29 mouse cellular contexts compared by ENCODE assay signal in the genomic region with DNA sequence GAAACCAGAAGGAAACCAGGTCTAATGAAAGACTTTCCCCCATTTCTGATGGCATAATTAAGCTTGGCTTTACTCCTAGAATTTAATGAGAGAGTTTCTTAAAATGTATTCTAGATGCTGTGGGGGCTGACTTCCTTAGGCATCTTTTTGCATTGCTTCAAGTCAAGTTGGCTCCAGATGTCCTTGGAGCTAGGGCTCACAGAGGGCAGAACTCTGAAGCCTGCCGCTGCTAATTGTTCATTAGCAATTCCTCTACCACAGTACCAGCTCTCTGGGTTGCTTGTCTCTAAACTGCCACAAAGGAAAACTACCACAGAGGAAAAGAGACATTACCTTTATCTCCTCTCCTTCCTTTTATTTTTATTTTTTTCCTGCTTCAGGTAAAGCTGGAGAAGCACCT.
A peak's percentile ranks its signal among the peaks of the same experiment; 100 is the strongest.
DNase-seq lines count a peak whose midpoint lies in the region; ATAC-seq and TF ChIP-seq lines count a peak whose summit lies in the region.
"Had no signal": no experiment of that assay in that cellular context is flagged by ENCODE, and none has a peak within 500 bp of the region (broad histone marks: within the 10 kb centered on the region; RNA-seq: fewer than 3 reads in every experiment).

No protein-coding gene starts in this region.

- TF ChIP-seq POLR2A in cortical plate, adult 2 months (IDR thresholded peaks at IDR 0.05; ENCODE audit: extremely low read depth, insufficient read depth, low read length): no peak

- 68% methylated on average over 1 of the region's 1 CpGs for WGBS in hindbrain, embryonic 14.5 days

- H3K9me3 ChIP-seq in hindbrain, embryonic 14.5 days (ENCODE audit: control insufficient read depth, low read length): no peaks in the 10 kb centered on the region
- H3K9me3 ChIP-seq: embryonic facial prominence, embryonic 15.5 days; heart, embryonic 12.5 days; heart, embryonic 15.5 days; hindbrain, embryonic 10.5 days; hindbrain, embryonic 13.5 days had no signal

- DNase-seq in frontal cortex, adult 2 months (ENCODE audit: extremely low spot score in 1 of 2, low spot score in 1 of 2): peak; percentile 14 to 33
- DNase-seq in frontal cortex, postnatal 36 days (ENCODE audit: low spot score in 2 of 2): no peak
- peak; percentile 18 for DNase-seq in left cerebral cortex, adult 11 months (ENCODE audit: low spot score)
- DNase-seq in left cerebral cortex, postnatal 36 days (ENCODE audit: low spot score in 2 of 2): no peak
- DNase-seq in right cerebral cortex, adult 18-20 months: peak; percentile 13
- no peak for DNase-seq in right cerebral cortex, postnatal 4 days
- DNase-seq in hindbrain, embryonic 14.5 days (ENCODE audit: low spot score): no peak
- DNase-seq: adrenal gland, adult 2 months; adrenal gland, postnatal 14 days; cerebellum, adult 11 months; cerebellum, adult 2 months; cerebellum, adult 9-11 months; cerebellum, postnatal 25 days; embryo, embryonic 11 days; forebrain, postnatal 0 days; gastrocnemius, postnatal 25 days; heart, adult 18-20 months; heart, postnatal 10 days; heart, postnatal 36 days had no signal

- intact Hi-C loops in left cerebral cortex, postnatal 36 days (cut with DNase I): no loop called here

- no peaks in the 10 kb centered on the region for H3K36me3 ChIP-seq in hindbrain, embryonic 14.5 days (replicated peaks; ENCODE audit: control insufficient read depth, insufficient read depth)
- H3K36me3 ChIP-seq: embryonic facial prominence, embryonic 15.5 days; heart, embryonic 12.5 days; heart, embryonic 15.5 days; hindbrain, embryonic 10.5 days; hindbrain, embryonic 13.5 days had no signal

- no peak overlapping the region for H3K9ac ChIP-seq in hindbrain, embryonic 14.5 days
- H3K9ac ChIP-seq: embryonic facial prominence, embryonic 15.5 days; forebrain, postnatal 0 days; heart, embryonic 12.5 days; heart, embryonic 15.5 days; hindbrain, embryonic 13.5 days had no signal

- H3K4me1 ChIP-seq in cortical plate, adult 2 months (ENCODE audit: control insufficient read depth, insufficient read depth, low read length): no peaks in the 10 kb centered on the region
- H3K4me1 ChIP-seq in hindbrain, embryonic 14.5 days (replicated peaks; ENCODE audit: control insufficient read depth, insufficient read depth, low read length): no peaks in the 10 kb centered on the region
- H3K4me1 ChIP-seq: heart, embryonic 12.5 days; heart, embryonic 15.5 days; hindbrain, embryonic 10.5 days; hindbrain, embryonic 13.5 days had no signal

- no peak for TF ChIP-seq CTCF in cortical plate, adult 2 months (IDR thresholded peaks at IDR 0.05; ENCODE audit: extremely low read depth, insufficient read depth, low read length)

- peak overlapping the region; percentile 65; the same call in 1 of the 2 replicates for H3K27ac ChIP-seq in cortical plate, adult 2 months (ENCODE audit: insufficient read depth, low read length)
- no peak overlapping the region for H3K27ac ChIP-seq in hindbrain, embryonic 14.5 days
- H3K27ac ChIP-seq: embryonic facial prominence, embryonic 15.5 days; heart, embryonic 15.5 days; hindbrain, embryonic 10.5 days; hindbrain, embryonic 13.5 days; hindbrain, postnatal 0 days had no signal

- H3K4me2 ChIP-seq in hindbrain, embryonic 14.5 days (replicated peaks): no peak overlapping the region
- H3K4me2 ChIP-seq: embryonic facial prominence, embryonic 15.5 days; heart, embryonic 12.5 days; heart, embryonic 15.5 days; hindbrain, embryonic 13.5 days had no signal

- no peak overlapping the region for H3K4me3 ChIP-seq in cortical plate, adult 2 months (ENCODE audit: insufficient read depth, low read length)
- H3K4me3 ChIP-seq in hindbrain, embryonic 14.5 days (replicated peaks; ENCODE audit: low read length): no peak overlapping the region
- H3K4me3 ChIP-seq: embryonic facial prominence, embryonic 15.5 days; heart, embryonic 12.5 days; heart, embryonic 15.5 days; hindbrain, embryonic 10.5 days; hindbrain, embryonic 13.5 days had no signal

- no peak for ATAC-seq in hindbrain, embryonic 14.5 days (ENCODE audit: low FRiP score)
- ATAC-seq: CD4-positive, CD25-positive, alpha-beta regulatory T cell, adult 4 months; forebrain, embryonic 14.5 days; forebrain, postnatal 0 days; hindbrain, postnatal 0 days; inflammation-experienced regulatory T-cells, adult 6 months had no signal

- H3K27me3 ChIP-seq in hindbrain, embryonic 14.5 days (ENCODE audit: control insufficient read depth, insufficient read depth, low read length): no peaks in the 10 kb centered on the region
- H3K27me3 ChIP-seq: embryonic facial prominence, embryonic 15.5 days; heart, embryonic 12.5 days; heart, embryonic 15.5 days; hindbrain, embryonic 13.5 days had no signal

Comparison
In these comparisons a context has a peak if more than half of its experiments do, and no peak if none do; other contexts are left out.
1. DNase-seq: peak in frontal cortex, adult 2 months (2 of 2), left cerebral cortex, adult 11 months (single experiment) and right cerebral cortex, adult 18-20 months (single experiment); none in frontal cortex, postnatal 36 days (0 of 2), left cerebral cortex, postnatal 36 days (0 of 2), right cerebral cortex, postnatal 4 days (single experiment) and hindbrain, embryonic 14.5 days (single experiment).